Mouse (Mus musculus): ENCODE measurements around the gene Zfp715. TPM values are rescaled to one million over a fixed set of nuclear protein-coding genes. Genes with fewer than 3 reads are reported as not detected.
A peak's percentile ranks its signal among the peaks of the same experiment; 100 is the strongest.
"Not testable (repeated sequence)": the region's sequence is repeated elsewhere in the genome, so short reads cannot be mapped to it uniquely, and the experiment has no call there.

Zfp715 gene
- total RNA-seq (2021): 22.4 and 23.0 TPM in 2 replicates
- long read RNA-seq, full-length matches to known transcripts: 8 of 21 reads
- long read RNA-seq, partial matches to known transcripts: 2 of 21 reads
- long read RNA-seq, other reads (novel, unspliced or antisense): 11 of 21 reads

- peak; percentile 84 for DNase-seq
Observed at GRCm38 (mm10) chr7:43313013-43313428, at the start of gene Zfp715. TSS of gene Zfp715 (minus strand) at chr7:43313294.

DNA sequence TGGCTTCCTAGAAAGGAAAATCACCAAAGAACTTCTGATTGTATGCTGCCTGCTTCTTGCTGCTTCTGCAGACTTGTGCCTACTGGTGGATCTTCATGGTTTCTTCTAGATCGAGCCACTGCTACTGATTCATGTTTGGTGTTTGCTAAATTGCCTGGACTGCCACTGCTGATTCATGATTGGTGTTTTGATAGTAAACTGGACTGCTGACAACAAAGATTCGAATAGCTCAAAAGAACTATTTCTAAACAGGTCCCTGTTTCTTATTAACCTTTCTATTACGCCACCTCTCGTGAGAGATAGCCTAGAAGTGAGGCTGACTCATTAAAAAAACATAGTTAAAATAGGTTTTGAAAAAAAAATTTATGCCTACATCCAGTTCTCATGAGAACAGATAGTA lies 48.9 kb upstream of the Zfp715 start:
- DNase-seq: no peak

DNA sequence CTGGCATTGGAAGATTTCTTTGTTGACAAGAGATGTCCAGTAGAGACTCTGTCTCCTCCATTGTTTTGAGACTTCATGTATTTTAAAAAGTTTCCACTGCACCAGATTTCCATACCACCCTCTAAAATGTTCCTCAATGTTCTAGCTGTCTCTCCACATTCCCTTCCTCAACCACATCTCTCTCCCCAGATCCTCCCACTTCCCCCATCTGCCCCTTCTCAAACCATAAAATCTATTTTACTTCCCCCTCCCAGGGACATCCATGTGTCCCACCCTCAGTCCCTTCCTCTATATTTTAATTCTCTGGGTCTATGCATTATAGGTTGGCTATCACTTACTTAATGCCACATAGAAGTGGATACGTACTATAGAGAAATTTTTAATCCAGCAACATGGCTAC lies 48.3 kb upstream of the Zfp715 start:
- DNase-seq: no peak

DNA sequence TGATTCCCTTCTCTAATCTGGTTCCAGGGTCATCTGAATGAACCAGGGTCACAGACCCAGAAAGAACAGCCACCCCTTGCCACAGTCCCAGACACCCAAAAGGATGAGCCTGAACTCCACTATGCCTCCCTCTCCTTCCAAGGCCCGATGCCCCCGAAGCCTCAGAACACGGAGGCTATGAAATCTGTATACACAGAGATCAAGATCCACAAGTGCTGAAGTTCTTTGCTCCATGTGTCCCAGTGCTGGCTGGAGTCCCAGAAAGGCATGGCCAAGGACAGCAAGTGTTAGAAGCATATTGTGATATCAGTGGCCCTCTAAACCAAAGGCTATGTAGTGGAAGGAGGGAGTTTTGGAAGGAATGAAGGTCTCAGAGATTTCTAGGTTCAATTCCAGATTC lies 45.5 kb upstream of the Zfp715 start:
- peak; percentile 60 for DNase-seq

DNA sequence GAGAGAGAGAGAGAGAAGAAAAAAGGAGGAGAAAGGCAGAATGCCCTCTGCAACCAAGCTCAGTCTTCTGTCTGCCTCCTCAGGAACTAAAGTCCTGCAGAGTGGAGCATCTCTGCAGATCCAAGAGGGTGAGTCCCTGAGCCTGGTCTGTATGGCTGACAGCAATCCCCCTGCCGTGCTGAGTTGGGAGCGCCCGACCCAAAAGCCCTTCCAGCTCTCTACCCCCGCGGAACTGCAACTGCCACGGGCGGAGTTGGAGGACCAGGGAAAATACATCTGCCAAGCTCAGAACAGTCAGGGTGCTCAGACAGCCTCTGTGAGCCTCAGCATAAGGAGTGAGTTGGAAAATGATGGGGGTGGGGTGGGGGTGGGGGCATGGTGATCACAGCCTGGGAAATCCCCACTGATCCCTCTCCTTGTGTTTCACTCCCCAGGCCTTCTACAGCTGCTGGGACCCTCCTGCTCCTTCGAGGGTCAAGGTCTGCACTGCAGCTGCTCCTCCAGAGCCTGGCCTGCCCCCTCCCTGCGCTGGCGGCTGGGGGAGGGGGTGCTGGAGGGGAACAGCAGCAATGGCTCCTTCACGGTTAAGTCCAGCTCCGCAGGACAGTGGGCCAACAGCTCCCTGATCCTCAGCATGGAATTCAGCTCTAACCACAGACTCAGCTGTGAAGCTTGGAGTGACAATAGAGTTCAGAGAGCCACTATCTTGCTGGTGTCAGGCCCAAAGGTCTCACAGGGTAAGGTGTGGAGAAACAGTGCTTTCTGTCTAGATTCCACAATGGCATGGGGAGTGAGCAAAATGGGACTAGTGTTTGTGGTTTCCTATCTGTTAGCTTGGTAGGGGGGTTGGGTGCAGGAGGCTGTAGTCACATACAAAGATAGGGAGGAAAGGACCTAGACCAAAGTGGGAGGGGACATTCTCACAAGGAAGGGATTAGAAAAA lies 42.1 kb upstream of the Zfp715 start:
- DNase-seq: no peak

- no peak for DNase-seq
Observed at GRCm38 (mm10) chr7:43353758-43354157, 40.7 kb upstream of the Zfp715 start.

GRCm38 (mm10) chr7:43353118-43353517 lies 40.0 kb upstream of the Zfp715 start:
- DNase-seq: no peak

DNA sequence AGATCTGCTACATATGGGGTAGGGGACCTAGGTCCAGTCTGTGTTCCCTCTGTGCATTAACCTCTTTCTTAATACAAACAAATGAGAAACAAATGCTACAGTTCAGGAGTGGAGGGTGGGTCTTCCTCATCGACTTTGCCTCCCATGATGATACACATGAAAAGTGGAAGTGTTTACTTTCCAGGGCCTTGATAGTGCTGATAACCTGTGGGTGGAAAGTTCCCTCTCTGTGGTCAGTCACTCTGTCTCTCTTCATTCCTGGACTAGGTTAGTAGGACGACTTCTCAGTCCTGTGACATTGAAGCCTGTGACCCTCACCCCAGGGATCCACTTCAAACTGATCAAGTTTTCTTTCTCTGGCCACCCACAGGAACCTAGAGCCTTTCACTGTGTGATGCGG lies 38.1 kb upstream of the Zfp715 start, which contains the start of gene Siglecf:
TSS of gene Siglecf (plus strand) at position 188 of the 400 bp plus-strand sequence.
- no peak for DNase-seq

DNA sequence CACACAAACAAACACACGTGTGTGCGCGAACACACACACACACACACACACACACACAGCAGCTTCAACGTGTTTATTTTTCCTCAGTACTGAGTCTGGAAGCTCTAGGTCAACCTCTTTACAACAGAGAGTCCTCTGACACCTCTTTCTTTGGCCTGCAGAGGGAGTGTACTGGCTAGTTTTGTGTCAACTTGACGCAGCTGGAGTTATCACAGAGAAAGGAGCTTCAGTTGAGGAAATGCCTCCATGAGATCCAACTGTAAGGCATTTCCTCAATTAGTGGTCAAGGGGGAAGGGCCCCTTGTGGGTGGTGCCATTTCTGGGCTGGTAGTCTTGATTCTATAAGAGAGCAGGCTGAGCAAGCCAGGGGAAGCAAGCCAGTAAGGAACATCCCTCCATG lies 36.5 kb upstream of the Zfp715 start:
- DNase-seq: not testable (repeated sequence)

DNA sequence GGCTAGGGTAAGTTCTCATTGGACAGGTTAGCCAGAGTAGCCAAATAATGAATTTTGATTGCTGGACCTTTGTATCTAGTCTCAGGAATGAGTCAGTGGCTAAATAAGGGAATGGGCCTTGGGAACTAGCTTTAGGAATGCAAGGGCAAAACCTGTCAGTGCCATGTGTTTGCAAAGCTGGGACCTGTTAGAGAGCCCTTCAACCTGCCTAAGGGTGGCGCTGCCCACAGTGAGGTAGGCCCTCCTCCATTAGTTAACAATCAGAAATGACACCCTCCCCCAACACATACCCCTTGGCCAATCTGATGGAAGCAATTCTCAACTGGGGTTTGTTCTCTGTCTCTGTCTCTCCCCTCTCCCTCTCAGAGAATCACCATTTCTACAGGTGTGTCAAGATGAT lies 33.5 kb upstream of the Zfp715 start:
- peak; percentile 10 for DNase-seq

GRCm38 (mm10) chr7:43346148-43346547 lies 33.1 kb upstream of the Zfp715 start:
- DNase-seq: no peak

DNA sequence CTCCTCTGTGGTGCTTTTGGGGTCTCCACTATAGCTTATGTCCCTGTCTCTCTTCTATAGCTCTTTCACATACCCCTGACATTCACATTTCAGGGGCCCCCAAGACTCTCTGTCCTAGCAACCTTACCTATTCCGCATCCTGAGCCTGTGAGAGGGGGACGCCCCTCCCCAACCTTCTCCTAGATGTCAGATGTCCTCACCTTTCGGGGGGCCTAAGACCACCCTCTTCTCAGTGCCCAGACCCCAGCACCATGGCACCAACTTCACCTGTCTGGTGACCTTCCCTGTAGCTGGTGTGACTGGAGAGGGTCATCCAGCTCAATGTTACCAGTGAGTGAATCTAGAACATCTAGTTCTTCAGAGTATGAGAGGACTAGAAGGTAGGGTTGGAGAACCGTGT lies 31.4 kb upstream of the Zfp715 start:
- no peak for DNase-seq

GRCm38 (mm10) chr7:43344020-43344419 lies 30.9 kb upstream of the Zfp715 start:
- DNase-seq: no peak

GRCm38 (mm10) chr7:43343191-43343590 lies 30.1 kb upstream of the Zfp715 start:
- no peak for DNase-seq

DNA sequence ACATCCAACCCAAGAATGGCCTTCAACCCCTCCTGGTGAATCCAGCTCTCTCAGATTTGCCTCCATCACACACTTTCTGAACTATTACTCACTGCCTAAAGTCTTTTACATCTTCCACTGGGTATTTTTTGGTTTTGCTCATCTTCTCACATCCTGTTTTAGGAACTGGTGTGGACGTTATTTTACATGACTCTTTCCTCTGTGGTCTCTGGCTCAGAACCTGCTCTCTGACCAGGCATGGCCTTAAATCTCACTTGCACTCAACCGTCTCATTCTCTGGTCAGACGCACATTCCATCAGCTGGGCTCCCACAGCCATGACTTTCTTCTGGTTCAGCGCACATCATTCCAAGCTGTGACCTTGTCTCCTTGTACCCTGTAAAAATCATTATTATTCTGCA lies 27.7 kb upstream of the Zfp715 start:
- DNase-seq: no peak

GRCm38 (mm10) chr7:43333899-43334298 lies 20.8 kb upstream of the Zfp715 start:
- no peak for DNase-seq

GRCm38 (mm10) chr7:43333203-43333602 lies 20.1 kb upstream of the Zfp715 start:
- peak; percentile 29 for DNase-seq

GRCm38 (mm10) chr7:43328101-43328500 lies 15.0 kb upstream of the Zfp715 start:
- DNase-seq: no peak

- no peak for DNase-seq
Observed at GRCm38 (mm10) chr7:43326223-43326780, 13.2 kb upstream of the Zfp715 start.

- DNase-seq: no peak
Observed at GRCm38 (mm10) chr7:43312386-43313012, 595 bp downstream of the Zfp715 start.

GRCm38 (mm10) chr7:43311632-43312031 lies 1.5 kb downstream of the Zfp715 start:
- DNase-seq: no peak

DNA sequence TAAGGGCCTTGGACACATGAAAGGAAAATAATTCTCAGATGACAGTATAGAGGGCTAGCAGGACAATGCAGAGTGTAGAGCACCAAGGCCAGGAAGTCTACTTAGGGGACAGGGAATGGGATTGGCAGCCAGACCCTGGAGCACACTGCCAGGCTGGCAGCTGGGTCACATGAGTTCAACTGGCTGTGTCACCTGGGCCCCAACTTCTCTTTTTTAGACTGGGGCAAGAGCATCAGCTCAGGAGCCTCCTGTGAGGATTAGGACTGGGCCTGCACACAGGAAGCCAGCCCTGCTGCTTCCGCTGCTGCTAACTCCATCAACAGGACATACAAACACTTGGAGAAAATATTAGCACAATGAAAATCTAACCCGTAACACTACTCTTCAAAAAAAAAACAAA lies 4.0 kb downstream of the Zfp715 start:
- no peak for DNase-seq

- DNase-seq: no peak
Observed at GRCm38 (mm10) chr7:43305235-43305634, 7.9 kb downstream of the Zfp715 start.
